In genomic region chr10:19907246-19907804, GRCm38 (mm10) we compare ENCODE assay signal across 8 mouse cellular contexts. TPM values are rescaled to one million over a fixed set of nuclear protein-coding genes. Genes with fewer than 3 reads are reported as not detected.
DNase-seq lines count a peak whose midpoint lies in the region; ATAC-seq and TF ChIP-seq lines count a peak whose summit lies in the region.

Pex7 (minus strand) TSS chr10:19907689.

- H3K4me3 ChIP-seq in ES-E14 (ENCODE audit: insufficient read depth in 1 of 2, low read depth in 1 of 2, low read length in 2 of 2, poor library complexity in 1 of 2, severe bottlenecking in 1 of 2) = peak within 1 kb of the TSS; percentile 83 to 96
- peak within 1 kb of the TSS; percentile 80 for H3K4me3 ChIP-seq in forebrain, embryonic 16.5 days (replicated peaks; ENCODE audit: low read length)
- H3K4me3 ChIP-seq in layer of hippocampus, adult 2 months = peak within 1 kb of the TSS; percentile 72
- H3K4me3 ChIP-seq in lung, embryonic 14.5 days (ENCODE audit: low read depth, low read length) = peak within 1 kb of the TSS; percentile 68

- H3K4me1 ChIP-seq in ES-E14 (ENCODE audit: control insufficient read depth in 2 of 2, insufficient read depth in 2 of 2, low read length in 2 of 2, poor library complexity in 1 of 2) = no peaks in the 10 kb centered on the region; a peak in 1 of 4 replicates
- H3K4me1 ChIP-seq in forebrain, embryonic 16.5 days (replicated peaks; ENCODE audit: control insufficient read depth, insufficient read depth, low read length) = no peaks in the 10 kb centered on the region
- H3K4me1 ChIP-seq in lung, embryonic 14.5 days (ENCODE audit: insufficient read depth) = no peaks in the 10 kb centered on the region

- H3K36me3 ChIP-seq in ES-E14 (ENCODE audit: control insufficient read depth, insufficient read depth, low read length, poor library complexity, severe bottlenecking) = no peaks in the 10 kb centered on the region
- H3K36me3 ChIP-seq in forebrain, embryonic 16.5 days (ENCODE audit: control insufficient read depth, insufficient read depth) = no peaks in the 10 kb centered on the region
- no peaks in the 10 kb centered on the region for H3K36me3 ChIP-seq in lung, embryonic 14.5 days (ENCODE audit: insufficient read depth)

- ATAC-seq in forebrain, embryonic 16.5 days = peak; percentile 98
- ATAC-seq in lung, embryonic 14.5 days (ENCODE audit: insufficient read depth) = peak; percentile 99

- peak within 1 kb of the TSS; percentile 44 for H3K4me2 ChIP-seq in forebrain, embryonic 16.5 days (ENCODE audit: low read length)
- peak within 1 kb of the TSS; percentile 49 for H3K4me2 ChIP-seq in lung, embryonic 14.5 days

- intact Hi-C loops in heart, postnatal 36 days (cut with DNase I) = loop anchor here (2.0 kb wide), 3 partner anchors 27 to 217 kb away; partner anchors contain the start of gene Map3k5

- peak within 1 kb of the TSS; percentile 97 for H3K9ac ChIP-seq in ES-E14 (ENCODE audit: insufficient read depth, low read depth, low read length, poor library complexity, severe bottlenecking)
- H3K9ac ChIP-seq in forebrain, embryonic 16.5 days (replicated peaks; ENCODE audit: low read depth, low read length) = peak within 1 kb of the TSS; percentile 91
- peak within 1 kb of the TSS; percentile 82 for H3K9ac ChIP-seq in lung, embryonic 14.5 days

- H3K27me3 ChIP-seq in forebrain, embryonic 16.5 days (replicated peaks; ENCODE audit: control insufficient read depth, insufficient read depth, low read length) = no peaks in the 10 kb centered on the region
- H3K27me3 ChIP-seq in lung, embryonic 14.5 days (ENCODE audit: insufficient read depth, low read length) = no peaks in the 10 kb centered on the region

- under 1% methylated on average over 60 of the region's 60 CpGs for WGBS in forebrain, embryonic 16.5 days
- under 1% methylated on average over 60 of the region's 60 CpGs for WGBS in lung, embryonic 14.5 days

- no peaks in the 10 kb centered on the region for H3K9me3 ChIP-seq in ES-E14 (ENCODE audit: control insufficient read depth, insufficient read depth, low read depth, low read length)
- no peaks in the 10 kb centered on the region for H3K9me3 ChIP-seq in forebrain, embryonic 16.5 days (ENCODE audit: control insufficient read depth, low read length)
- no peaks in the 10 kb centered on the region for H3K9me3 ChIP-seq in lung, embryonic 14.5 days (ENCODE audit: low read depth, low read length)

- peak within 1 kb of the TSS; percentile 86 for H3K27ac ChIP-seq in ES-E14 (ENCODE audit: insufficient read depth, low read depth, low read length, poor library complexity, severe bottlenecking)
- peak within 1 kb of the TSS; percentile 97 for H3K27ac ChIP-seq in forebrain, embryonic 16.5 days (ENCODE audit: low read length)
- H3K27ac ChIP-seq in layer of hippocampus, adult 2 months = peak within 1 kb of the TSS; percentile 97
- peak within 1 kb of the TSS; percentile 97 for H3K27ac ChIP-seq in lung, embryonic 14.5 days (ENCODE audit: low read depth)

- DNase-seq in ES-E14 (ENCODE audit: low read depth, low spot score) = peak; percentile 77
- peak; percentile 95 for DNase-seq in cerebellum, adult 11-12 months
- DNase-seq in heart, postnatal 36 days = peak; percentile 94 to 97
- DNase-seq in layer of hippocampus, adult 2 months (ENCODE audit: low spot score in 2 of 2) = peak; percentile 90 to 91
- peak; percentile 99 for DNase-seq in lung, embryonic 14.5 days
- peak; percentile 87 for DNase-seq in ovary, adult 18-20 months (ENCODE audit: low spot score)
- DNase-seq in thymus, postnatal 0 days (ENCODE audit: low spot score) = peak; percentile 97

- TF ChIP-seq CTCF in layer of hippocampus, adult 2 months (conservative IDR thresholded peaks at IDR 0.05) = peak; percentile 87
- TF ChIP-seq CTCF in lung, embryonic 14.5 days (IDR thresholded peaks at IDR 0.05; ENCODE audit: low read depth) = peak; percentile 79

- in situ Hi-C loops in ES-E14 (cut with MboI; ENCODE audit: low sequenced_read_pairs in 2 of 2, unreplicated experiment in 2 of 2) = loop anchor here in 1 of 2 experiments (25.0 kb wide), 1 partner anchor 195 kb away; the partner anchor contains the start of gene Il20ra

TF ChIP-seq in ES-E14, 5 proteins besides CTCF, POLR2A, EP300 and RAD21:
- no peak for TF ChIP-seq ZC3H11A (IDR thresholded peaks at IDR 0.05; ENCODE audit: borderline replicate concordance, low read depth, low read length)
- TF ChIP-seq HCFC1 (IDR thresholded peaks at IDR 0.05; ENCODE audit: borderline replicate concordance, insufficient read depth, low read length) = peak; percentile 86

RNA-seq across cellular contexts. Expression of gene Pex7, which starts in this region (rescaled TPM):
- 16.8 and 17.0 TPM in 2 replicates for total RNA-seq in ES-E14 (2012; rRNA removed)
- polyA plus RNA-seq in forebrain, embryonic 16.5 days (2015; fragmentation: Nextera tagmentation; extraction: Ambion mirVana) = 23.9 and 24.3 TPM in 2 replicates
- total RNA-seq in heart, postnatal 36 days (2021) = 10 to 100 TPM; 27.4 to 35.1 TPM
- 10 to 100 TPM; 19.3 to 22.0 TPM for total RNA-seq in layer of hippocampus, adult 2 months (2021)
- 24.5 and 25.1 TPM in 2 replicates for polyA plus RNA-seq in lung, embryonic 14.5 days (2014; fragmentation: Nextera tagmentation; extraction: Ambion mirVana)
- 67.6 and 82.6 TPM in 2 replicates for polyA plus RNA-seq in thymus, postnatal 0 days (2015; fragmentation: Nextera tagmentation; extraction: Ambion mirVana)

Comparison
In these comparisons a context has a peak if more than half of its experiments do, and no peak if none do; other contexts are left out.
1. Peak in every context shown above with its lines: DNase-seq, ATAC-seq, H3K4me3 ChIP-seq and H3K27ac ChIP-seq.